ENCODE assay signal across 12 mouse cellular contexts in genomic region chr4:134984555-134984954, GRCm38 (mm10). TPM values are rescaled to one million over a fixed set of nuclear protein-coding genes. Genes with fewer than 3 reads are reported as not detected.
DNase-seq lines count a peak whose midpoint lies in the region; ATAC-seq and TF ChIP-seq lines count a peak whose summit lies in the region.
"Had no signal": no experiment of that assay in that cellular context is flagged by ENCODE, and none has a peak within 500 bp of the region (broad histone marks: within the 10 kb centered on the region; RNA-seq: fewer than 3 reads in every experiment).

No protein-coding gene starts in this region.

- no peak overlapping the region for H3K4me3 ChIP-seq in embryonic facial prominence, embryonic 11.5 days (ENCODE audit: low read depth, low read length)
- no peak overlapping the region for H3K4me3 ChIP-seq in embryonic facial prominence, embryonic 10.5 days
- no peak overlapping the region for H3K4me3 ChIP-seq in lung, embryonic 14.5 days (ENCODE audit: low read depth, low read length)
- no peak overlapping the region for H3K4me3 ChIP-seq in lung, adult 2 months (replicated peaks; ENCODE audit: extremely low read depth, low read depth, low read length)
- H3K4me3 ChIP-seq in MEL (ENCODE audit: control insufficient read depth in 1 of 2, insufficient read depth in 1 of 2, low read depth in 2 of 2, low read length in 2 of 2): no peak overlapping the region
- H3K4me3 ChIP-seq: embryonic facial prominence, embryonic 12.5 days; hindbrain, embryonic 13.5 days had no signal

- intact Hi-C loops in gastrocnemius, postnatal 14 days (cut with DNase I; ENCODE audit: low total_unique reads): no loop called here

- peak; percentile 31 for DNase-seq in embryonic facial prominence, embryonic 11.5 days (ENCODE audit: low spot score)
- no peak for DNase-seq in embryonic facial prominence, embryonic 10.5 days (ENCODE audit: low spot score)
- DNase-seq in lung, embryonic 14.5 days: peak; percentile 49
- DNase-seq in lung, adult 2 months: no peak
- peak; percentile 79 for DNase-seq in MEL (ENCODE audit: low read depth, low spot score)
- DNase-seq in spleen, postnatal 4 days (ENCODE audit: low spot score in 2 of 2): peak; percentile 57 to 78
- no peak for DNase-seq in gastrocnemius, postnatal 14 days
- no peak for DNase-seq in layer of hippocampus, adult 9-11 months
- DNase-seq: gastrocnemius, postnatal 10 days; left cerebral cortex, postnatal 4 days had no signal

- no peaks in the 10 kb centered on the region for H3K4me1 ChIP-seq in embryonic facial prominence, embryonic 11.5 days (ENCODE audit: control insufficient read depth, insufficient read depth, low read length)
- peaks cover 25% of the 10 kb centered on the region for H3K4me1 ChIP-seq in embryonic facial prominence, embryonic 10.5 days
- H3K4me1 ChIP-seq in lung, embryonic 14.5 days (ENCODE audit: insufficient read depth): peaks cover 2% of the 10 kb centered on the region; the same call in 1 of the 2 replicates
- H3K4me1 ChIP-seq in lung, adult 2 months (ENCODE audit: control insufficient read depth, insufficient read depth, low read length): no peaks in the 10 kb centered on the region
- peaks cover 15 to 19% of the 10 kb centered on the region in 2 experiments for H3K4me1 ChIP-seq in MEL (ENCODE audit: control insufficient read depth in 1 of 2, insufficient read depth in 2 of 2, low read length in 2 of 2)

- ATAC-seq in embryonic facial prominence, embryonic 11.5 days (replicated peaks; ENCODE audit: insufficient number of reproducible peaks, low FRiP score, low TSS enrichment, low read depth): no peak
- no peak for ATAC-seq in lung, embryonic 14.5 days (ENCODE audit: insufficient read depth)

- H3K9me3 ChIP-seq in embryonic facial prominence, embryonic 11.5 days (replicated peaks; ENCODE audit: control insufficient read depth, low read length): no peaks in the 10 kb centered on the region
- no peaks in the 10 kb centered on the region for H3K9me3 ChIP-seq in embryonic facial prominence, embryonic 10.5 days
- no peaks in the 10 kb centered on the region for H3K9me3 ChIP-seq in lung, embryonic 14.5 days (ENCODE audit: low read depth, low read length)
- no peaks in the 10 kb centered on the region for H3K9me3 ChIP-seq in MEL (replicated peaks; ENCODE audit: insufficient read depth, low read length)
- H3K9me3 ChIP-seq: embryonic facial prominence, embryonic 12.5 days; hindbrain, embryonic 13.5 days had no signal

- H3K9ac ChIP-seq in embryonic facial prominence, embryonic 11.5 days (replicated peaks; ENCODE audit: low read length): no peak overlapping the region
- no peak overlapping the region for H3K9ac ChIP-seq in lung, embryonic 14.5 days
- H3K9ac ChIP-seq in MEL (ENCODE audit: control insufficient read depth, low read depth, low read length, poor library complexity, severe bottlenecking): no peak overlapping the region
- H3K9ac ChIP-seq: embryonic facial prominence, embryonic 12.5 days; hindbrain, embryonic 13.5 days had no signal

- TF ChIP-seq RAD21 in MEL (IDR thresholded peaks at IDR 0.05; ENCODE audit: low read depth, low read length): no peak; the same call in none of the 2 replicates

- no peak overlapping the region for H3K4me2 ChIP-seq in embryonic facial prominence, embryonic 11.5 days (ENCODE audit: low read depth, low read length)
- H3K4me2 ChIP-seq in lung, embryonic 14.5 days: no peak overlapping the region
- H3K4me2 ChIP-seq: embryonic facial prominence, embryonic 12.5 days; hindbrain, embryonic 13.5 days had no signal

- H3K27me3 ChIP-seq in embryonic facial prominence, embryonic 11.5 days (ENCODE audit: control insufficient read depth, insufficient read depth, low read length): no peaks in the 10 kb centered on the region
- H3K27me3 ChIP-seq in embryonic facial prominence, embryonic 10.5 days (replicated peaks; ENCODE audit: low read depth, poor library complexity, severe bottlenecking): 0 out of 2 replicates have a peak, but pooled peaks cover 4% of the 10 kb centered on the region
- H3K27me3 ChIP-seq in lung, embryonic 14.5 days (ENCODE audit: insufficient read depth, low read length): no peaks in the 10 kb centered on the region
- peaks cover 2 to 4% of the 10 kb centered on the region in 2 experiments; a peak in 3 of 4 replicates for H3K27me3 ChIP-seq in MEL (ENCODE audit: control insufficient read depth in 1 of 2, insufficient read depth in 2 of 2, low read length in 2 of 2)
- H3K27me3 ChIP-seq: embryonic facial prominence, embryonic 12.5 days; hindbrain, embryonic 13.5 days had no signal

- TF ChIP-seq EP300 in MEL (IDR thresholded peaks at IDR 0.05; ENCODE audit: low read depth in 1 of 2, low read length in 2 of 2): no peak

- H3K27ac ChIP-seq in embryonic facial prominence, embryonic 11.5 days (replicated peaks; ENCODE audit: low read depth, low read length): no peak overlapping the region
- H3K27ac ChIP-seq in embryonic facial prominence, embryonic 10.5 days (replicated peaks): no peak overlapping the region
- no peak overlapping the region for H3K27ac ChIP-seq in lung, embryonic 14.5 days (ENCODE audit: low read depth)
- no peak overlapping the region for H3K27ac ChIP-seq in MEL (ENCODE audit: control insufficient read depth, low read depth, low read length)
- H3K27ac ChIP-seq: embryonic facial prominence, embryonic 12.5 days; hindbrain, embryonic 13.5 days had no signal

- H3K36me3 ChIP-seq in embryonic facial prominence, embryonic 11.5 days (replicated peaks; ENCODE audit: control insufficient read depth, insufficient read depth, low read depth, low read length): no peaks in the 10 kb centered on the region
- H3K36me3 ChIP-seq in embryonic facial prominence, embryonic 10.5 days (replicated peaks): no peaks in the 10 kb centered on the region
- H3K36me3 ChIP-seq in lung, embryonic 14.5 days (ENCODE audit: insufficient read depth): no peaks in the 10 kb centered on the region
- peaks cover 0 to 24% of the 10 kb centered on the region in 2 experiments; a peak in 2 of 4 replicates for H3K36me3 ChIP-seq in MEL (ENCODE audit: control insufficient read depth in 1 of 2, insufficient read depth in 2 of 2, low read length in 2 of 2)
- H3K36me3 ChIP-seq: embryonic facial prominence, embryonic 12.5 days; hindbrain, embryonic 13.5 days had no signal

- peak; percentile 68 for TF ChIP-seq CTCF in lung, embryonic 14.5 days (IDR thresholded peaks at IDR 0.05; ENCODE audit: low read depth)
- TF ChIP-seq CTCF in lung, adult 2 months (IDR thresholded peaks at IDR 0.05; ENCODE audit: insufficient read depth, low read length): no peak
- peak; percentile 62 to 92 (median 69) for TF ChIP-seq CTCF in MEL (IDR thresholded peaks at IDR 0.05 in 2 of 3, conservative IDR thresholded peaks at IDR 0.05 in 1 of 3; ENCODE audit: control insufficient read depth in 1 of 3, insufficient read depth in 1 of 3, low read depth in 2 of 3, low read length in 3 of 3, poor library complexity in 1 of 3, severe bottlenecking in 1 of 3)

- WGBS in embryonic facial prominence, embryonic 11.5 days: 64% methylated on average over 3 of the region's 3 CpGs
- WGBS in embryonic facial prominence, embryonic 10.5 days: 71% methylated on average over 3 of the region's 3 CpGs
- WGBS in lung, embryonic 14.5 days: 73% methylated on average over 3 of the region's 3 CpGs
- 74% methylated on average over 3 of the region's 3 CpGs for WGBS in lung, adult 2 months

- no peaks in the 10 kb centered on the region for H3K79me2 ChIP-seq in MEL (ENCODE audit: control insufficient read depth, insufficient read depth, low read length, poor library complexity)

- TF ChIP-seq POLR2A in lung, adult 2 months (IDR thresholded peaks at IDR 0.05; ENCODE audit: borderline replicate concordance, extremely low read depth, low read depth, low read length): no peak
- no peak for TF ChIP-seq POLR2A in MEL (IDR thresholded peaks at IDR 0.05; ENCODE audit: control insufficient read depth in 1 of 2, insufficient read depth in 1 of 2, low read depth in 1 of 2, low read length in 2 of 2, poor library complexity in 1 of 2)

TF ChIP-seq in MEL, 35 proteins besides CTCF, POLR2A, EP300 and RAD21:
- TF ChIP-seq TBP (IDR thresholded peaks at IDR 0.05; ENCODE audit: low read depth, low read length): 0 out of 2 replicates have a peak, but pooled peaks have one; percentile 12
- no peak for TF ChIP-seq ELF1 (IDR thresholded peaks at IDR 0.05; ENCODE audit: low read depth, low read length)
- TF ChIP-seq ETS1 (IDR thresholded peaks at IDR 0.05; ENCODE audit: low read depth, low read length): no peak
- TF ChIP-seq SMC3 (IDR thresholded peaks at IDR 0.05; ENCODE audit: low read depth, low read length): peak; percentile 45
- no peak for TF ChIP-seq MYC (IDR thresholded peaks at IDR 0.05; ENCODE audit: low read depth, low read length)
- no peak for TF ChIP-seq CHD2 (IDR thresholded peaks at IDR 0.05; ENCODE audit: low read length)
- no peak for TF ChIP-seq MYB (IDR thresholded peaks at IDR 0.05; ENCODE audit: low read depth, low read length)
- no peak for TF ChIP-seq POLR2AphosphoS2 (IDR thresholded peaks at IDR 0.05; ENCODE audit: low read length)
- no peak for TF ChIP-seq MAX (IDR thresholded peaks at IDR 0.05; ENCODE audit: low read length)
- no peak for TF ChIP-seq RCOR1 (IDR thresholded peaks at IDR 0.05; ENCODE audit: low read depth, low read length)
- TF ChIP-seq MAFK (IDR thresholded peaks at IDR 0.05; ENCODE audit: borderline replicate concordance, low read depth, low read length): no peak
- TF ChIP-seq GABPA (IDR thresholded peaks at IDR 0.05; ENCODE audit: low read depth, low read length): no peak
- TF ChIP-seq JUND (IDR thresholded peaks at IDR 0.05; ENCODE audit: low read depth, low read length): no peak
- TF ChIP-seq MEF2A (IDR thresholded peaks at IDR 0.05; ENCODE audit: extremely low read depth, insufficient replicate concordance, low read depth, low read length, poor library complexity, severe bottlenecking): no peak
TF ChIP-seq in MEL: peak in this region for 2.

RNA-seq across cellular contexts. Expression of gene Syf2, which starts 53.9 kb away (rescaled TPM):
- polyA plus RNA-seq in embryonic facial prominence, embryonic 11.5 days (2014; fragmentation: Nextera tagmentation; extraction: Ambion mirVana): 69.5 and 79.5 TPM in 2 replicates
- 65.2 and 65.9 TPM in 2 replicates for polyA plus RNA-seq in embryonic facial prominence, embryonic 10.5 days (2016; fragmentation: Nextera tagmentation; extraction: Ambion mirVana)
- polyA plus RNA-seq in lung, embryonic 14.5 days (2014; fragmentation: Nextera tagmentation; extraction: Ambion mirVana): 59.6 and 63.2 TPM in 2 replicates
- polyA plus RNA-seq in lung, adult 2 months (2012; rRNA removed): 25.7 and 43.4 TPM in 2 replicates
- total RNA-seq in MEL (2012; rRNA removed): 94.1 and 103 TPM in 2 replicates
- polyA plus RNA-seq in MEL (2012; ENCODE audit: insufficient read depth in 1 of 2, insufficient read length in 2 of 2, low read depth in 1 of 2, low replicate concordance in 2 of 2, missing spikeins in 1 of 2): 100 to 1,000 TPM in 1 of 2 experiments, 10 to 100 TPM in 1; 94.6 to 165 TPM
- total RNA-seq in gastrocnemius, postnatal 14 days (2021): 10 to 100 TPM; 34.1 to 39.6 TPM

Comparison
In these comparisons a context has a peak if more than half of its experiments do, and no peak if none do; other contexts are left out.
1. DNase-seq: peak in embryonic facial prominence, embryonic 11.5 days (single experiment), lung, embryonic 14.5 days (single experiment), MEL (single experiment) and spleen, postnatal 4 days (2 of 2); none in embryonic facial prominence, embryonic 10.5 days (single experiment), lung, adult 2 months (single experiment), gastrocnemius, postnatal 14 days (single experiment) and layer of hippocampus, adult 9-11 months (single experiment).